20 mouse cellular contexts compared by ENCODE assay signal in the genomic region with DNA sequence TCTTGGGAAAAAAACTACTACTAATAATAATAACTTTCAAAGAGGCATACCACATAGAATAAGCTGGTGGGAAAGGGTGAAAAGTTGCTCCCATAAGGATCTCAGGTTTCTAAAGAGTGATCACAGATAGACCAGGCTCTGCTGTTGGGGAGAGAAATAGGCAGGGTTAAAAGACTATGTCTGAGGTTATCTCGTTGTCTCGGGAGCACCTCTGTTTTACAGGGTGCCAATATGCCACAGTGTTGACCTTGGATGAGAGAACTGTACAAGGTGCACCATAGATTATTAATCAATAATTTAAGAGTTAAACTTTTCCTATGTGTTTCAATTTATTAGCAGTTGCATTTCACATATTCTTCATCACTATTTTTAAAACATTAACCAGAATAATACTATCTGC. TPM values are rescaled to one million over a fixed set of nuclear protein-coding genes. Genes with fewer than 3 reads are reported as not detected.
"Had no signal": no experiment of that assay in that cellular context is flagged by ENCODE, and none has a peak within 500 bp of the region (broad histone marks: within the 10 kb centered on the region; RNA-seq: fewer than 3 reads in every experiment).

No protein-coding gene starts in this region.

- H3K4me2 ChIP-seq: lung, embryonic 15.5 days; midbrain, embryonic 12.5 days; neural tube, embryonic 13.5 days; neural tube, embryonic 15.5 days; stomach, embryonic 15.5 days had no signal

- H3K36me3 ChIP-seq: lung, embryonic 15.5 days; midbrain, embryonic 10.5 days; midbrain, embryonic 12.5 days; neural tube, embryonic 13.5 days; neural tube, embryonic 15.5 days; stomach, embryonic 15.5 days had no signal

- H3K9me3 ChIP-seq: lung, embryonic 15.5 days; midbrain, embryonic 10.5 days; midbrain, embryonic 12.5 days; neural tube, embryonic 13.5 days; neural tube, embryonic 15.5 days; stomach, embryonic 15.5 days had no signal

- H3K9ac ChIP-seq: lung, embryonic 15.5 days; midbrain, embryonic 12.5 days; neural tube, embryonic 13.5 days; neural tube, embryonic 15.5 days; stomach, embryonic 15.5 days had no signal

- H3K4me1 ChIP-seq: lung, embryonic 15.5 days; midbrain, embryonic 10.5 days; midbrain, embryonic 12.5 days; neural tube, embryonic 13.5 days; neural tube, embryonic 15.5 days; stomach, embryonic 15.5 days had no signal

- ATAC-seq: lung, postnatal 0 days; midbrain, embryonic 16.5 days had no signal

- H3K4me3 ChIP-seq: lung, embryonic 15.5 days; midbrain, embryonic 10.5 days; midbrain, embryonic 12.5 days; myocyte; neural tube, embryonic 13.5 days; neural tube, embryonic 15.5 days; stomach, embryonic 15.5 days had no signal

- H3K27ac ChIP-seq: lung, embryonic 15.5 days; midbrain, embryonic 10.5 days; midbrain, embryonic 12.5 days; neural tube, embryonic 13.5 days; neural tube, embryonic 15.5 days; stomach, embryonic 15.5 days had no signal

- H3K27me3 ChIP-seq: lung, embryonic 15.5 days; midbrain, embryonic 12.5 days; neural tube, embryonic 13.5 days; neural tube, embryonic 15.5 days; stomach, embryonic 15.5 days had no signal

- DNase-seq: lung, adult 2 months; lung, postnatal 14 days; lung, postnatal 4 days; midbrain, embryonic 14.5 days; retina, postnatal 1 day; right cerebral cortex, adult 18-20 months; thymus, adult 18-20 months; thymus, postnatal 14 days; thymus, postnatal 36 days had no signal

RNA-seq across cellular contexts. Expression of gene Ebf4, which starts 33.1 kb away (rescaled TPM):
- total RNA-seq: megakaryocyte, adult 5-6 weeks; megakaryocyte-erythroid progenitor cell, adult 5-6 weeks had no signal
